Mouse (Mus musculus): Measurements from ENCODE around the gene Clic6. TPM values are rescaled to one million over a fixed set of nuclear protein-coding genes. Genes with fewer than 3 reads are reported as not detected.
A peak's percentile ranks its signal among the peaks of the same experiment; 100 is the strongest.

Clic6 gene
- total RNA-seq, 2 experiments from 2014 or later: not detected

GRCm38 (mm10) chr16:92511773-92512391 is 26.3 kb downstream of the Clic6 start:
- ATAC-seq (replicated peaks; ENCODE audit: low FRiP score, low TSS enrichment, poor library complexity, severe bottlenecking): peak; percentile 69

- peak; percentile 45; the same call in 1 of the 2 replicates for ATAC-seq (replicated peaks; ENCODE audit: low FRiP score, low TSS enrichment, poor library complexity, severe bottlenecking)
Measured at GRCm38 (mm10) chr16:92514896-92515295, 29.4 kb downstream of the Clic6 start.

GRCm38 (mm10) chr16:92516139-92516538 is 30.6 kb downstream of the Clic6 start:
- ATAC-seq (replicated peaks; ENCODE audit: low FRiP score, low TSS enrichment, poor library complexity, severe bottlenecking): no peak

GRCm38 (mm10) chr16:92518718-92519117 is 33.2 kb downstream of the Clic6 start:
- no peak for ATAC-seq (replicated peaks; ENCODE audit: low FRiP score, low TSS enrichment, poor library complexity, severe bottlenecking)

GRCm38 (mm10) chr16:92519820-92520492 is 34.4 kb downstream of the Clic6 start:
- peak; percentile 72; the same call in 1 of the 2 replicates for ATAC-seq (replicated peaks; ENCODE audit: low FRiP score, low TSS enrichment, poor library complexity, severe bottlenecking)

- ATAC-seq (replicated peaks; ENCODE audit: low FRiP score, low TSS enrichment, poor library complexity, severe bottlenecking): no peak
Measured at GRCm38 (mm10) chr16:92523351-92523750, 37.8 kb downstream of the Clic6 start.

GRCm38 (mm10) chr16:92524651-92525050 is 39.1 kb downstream of the Clic6 start:
- no peak for ATAC-seq (replicated peaks; ENCODE audit: low FRiP score, low TSS enrichment, poor library complexity, severe bottlenecking)

- no peak for ATAC-seq (replicated peaks; ENCODE audit: low FRiP score, low TSS enrichment, poor library complexity, severe bottlenecking)
Measured at GRCm38 (mm10) chr16:92525919-92526318, 40.4 kb downstream of the Clic6 start.

- no peak for ATAC-seq (replicated peaks; ENCODE audit: low FRiP score, low TSS enrichment, poor library complexity, severe bottlenecking)
Measured at GRCm38 (mm10) chr16:92535258-92535657, 49.7 kb downstream of the Clic6 start.

GRCm38 (mm10) chr16:92538356-92538755 is 52.8 kb downstream of the Clic6 start:
- ATAC-seq (replicated peaks; ENCODE audit: low FRiP score, low TSS enrichment, poor library complexity, severe bottlenecking): no peak

- ATAC-seq (replicated peaks; ENCODE audit: low FRiP score, low TSS enrichment, poor library complexity, severe bottlenecking): no peak
Measured at GRCm38 (mm10) chr16:92544264-92544663, 58.7 kb downstream of the Clic6 start.

GRCm38 (mm10) chr16:92548651-92549050 is 63.1 kb downstream of the Clic6 start:
- no peak for ATAC-seq (replicated peaks; ENCODE audit: low FRiP score, low TSS enrichment, poor library complexity, severe bottlenecking)

- ATAC-seq (replicated peaks; ENCODE audit: low FRiP score, low TSS enrichment, poor library complexity, severe bottlenecking): no peak
Measured at GRCm38 (mm10) chr16:92551266-92552105, 66.0 kb downstream of the Clic6 start.

- no peak for ATAC-seq (replicated peaks; ENCODE audit: low FRiP score, low TSS enrichment, poor library complexity, severe bottlenecking)
Measured at GRCm38 (mm10) chr16:92552106-92552382, 66.5 kb downstream of the Clic6 start.

- ATAC-seq (replicated peaks; ENCODE audit: low FRiP score, low TSS enrichment, poor library complexity, severe bottlenecking): no peak
Measured at GRCm38 (mm10) chr16:92552858-92553257, 67.3 kb downstream of the Clic6 start.

GRCm38 (mm10) chr16:92555051-92555450 is 69.5 kb downstream of the Clic6 start:
- no peak for ATAC-seq (replicated peaks; ENCODE audit: low FRiP score, low TSS enrichment, poor library complexity, severe bottlenecking)

- ATAC-seq (replicated peaks; ENCODE audit: low FRiP score, low TSS enrichment, poor library complexity, severe bottlenecking): no peak
Measured at GRCm38 (mm10) chr16:92565291-92565690, 79.8 kb downstream of the Clic6 start.

GRCm38 (mm10) chr16:92565708-92566107 is 80.2 kb downstream of the Clic6 start:
- ATAC-seq (replicated peaks; ENCODE audit: low FRiP score, low TSS enrichment, poor library complexity, severe bottlenecking): peak; percentile 81

GRCm38 (mm10) chr16:92566146-92566545 is 80.6 kb downstream of the Clic6 start:
- ATAC-seq (replicated peaks; ENCODE audit: low FRiP score, low TSS enrichment, poor library complexity, severe bottlenecking): peak; percentile 38; the same call in 1 of the 2 replicates

GRCm38 (mm10) chr16:92571246-92571645 is 85.7 kb downstream of the Clic6 start:
- ATAC-seq (replicated peaks; ENCODE audit: low FRiP score, low TSS enrichment, poor library complexity, severe bottlenecking): no peak

Data from megakaryocyte-erythroid progenitor cell, adult 5-6 weeks (primary cell).